Mouse (Mus musculus) liver, adult 2 months (tissue): Measurements from ENCODE around the gene H2al2a. TPM values are rescaled to one million over a fixed set of nuclear protein-coding genes. Genes with fewer than 3 reads are reported as not detected.
"Not testable (repeated sequence)": the region's sequence is repeated elsewhere in the genome, so short reads cannot be mapped to it uniquely, and the experiment has no call there.

ENCODE experiments used
- DNase-seq: peaks from one replicate; pipeline ENCODE4 v3.0.0-alpha.2; 2011; ENCODE audit warnings: low read depth, low spot score; ENCODE audit errors: extremely low read depth
- H3K27ac ChIP-seq: fragments of 200-500 bp; replicated peaks from 2 replicates; pipeline ENCODE4 v1.5.1; 2012; ENCODE audit warnings: low read depth, mild to moderate bottlenecking, control low read depth, inconsistent platforms, low read length; ENCODE audit not compliant: insufficient read depth
- H3K27me3 ChIP-seq: fragments of 200-500 bp; 2 replicates; pipeline ENCODE4 v1.6.1; 2012; ENCODE audit warnings: mild to moderate bottlenecking, moderate library complexity, low read length, inconsistent platforms; ENCODE audit not compliant: control insufficient read depth, insufficient read depth
- H3K36me3 ChIP-seq: fragments of 200-500 bp; 2 replicates; pipeline ENCODE4 v1.6.1; 2012; ENCODE audit warnings: low read length, inconsistent platforms; ENCODE audit not compliant: control insufficient read depth, insufficient read depth
- H3K4me1 ChIP-seq: fragments of 200-500 bp; 2 replicates; pipeline ENCODE4 v1.6.1; 2011; ENCODE audit warnings: low read length; ENCODE audit not compliant: control insufficient read depth, insufficient read depth
- H3K4me3 ChIP-seq: fragments of 200-500 bp; 2 replicates; pipeline ENCODE4 v1.5.1; 2011; ENCODE audit warnings: low read depth, mild to moderate bottlenecking, control low read depth, low read length, moderate library complexity; ENCODE audit not compliant: insufficient read depth
- H3K79me2 ChIP-seq: fragments of 200-500 bp; 2 replicates; pipeline ENCODE4 v1.6.1; 2012; ENCODE audit warnings: inconsistent platforms, mild to moderate bottlenecking, low read length, moderate library complexity; ENCODE audit not compliant: control insufficient read depth, insufficient read depth
- H3K9ac ChIP-seq: fragments of 200-500 bp; 2 replicates; pipeline ENCODE4 v1.6.1; 2012; ENCODE audit warnings: low read depth, mild to moderate bottlenecking, control low read depth, inconsistent platforms, low read length
- CTCF ChIP-seq: fragments of 200-500 bp; IDR thresholded peaks from 2 replicates; pipeline ENCODE4 v1.5.1; 2011; ENCODE audit warnings: low read depth, low read length, control low read depth
- POLR2A ChIP-seq: fragments of 200-500 bp; IDR thresholded peaks from 2 replicates; pipeline ENCODE4 v1.6.1; 2011; ENCODE audit warnings: low read length, control low read depth; ENCODE audit not compliant: insufficient read depth; ENCODE audit errors: extremely low read depth
- WGBS: fragments of 180-500 bp; shearing (Covaris S2); methylation state at CpG from one replicate; pipeline ENCODE4 v1.1.7; 2018; 5-methylcytosine and 5-hydroxymethylcytosine counted together
- polyA plus RNA-seq: library from polyadenylated mRNA; depleted of rRNA; stranded (reverse); fragments of >200 nt; gene quantifications from 2 replicates; pipeline ENCODE4 v1.2.3, GENCODE M21; 2012
- total RNA-seq: library from RNA; depleted of rRNA; stranded (reverse); fragments of >200 nt; gene quantifications from 2 replicates; pipeline ENCODE4 v1.2.3, GENCODE M21; 2014

H2al2a gene
- total and polyA plus RNA-seq, 2 experiments: not detected

DNA sequence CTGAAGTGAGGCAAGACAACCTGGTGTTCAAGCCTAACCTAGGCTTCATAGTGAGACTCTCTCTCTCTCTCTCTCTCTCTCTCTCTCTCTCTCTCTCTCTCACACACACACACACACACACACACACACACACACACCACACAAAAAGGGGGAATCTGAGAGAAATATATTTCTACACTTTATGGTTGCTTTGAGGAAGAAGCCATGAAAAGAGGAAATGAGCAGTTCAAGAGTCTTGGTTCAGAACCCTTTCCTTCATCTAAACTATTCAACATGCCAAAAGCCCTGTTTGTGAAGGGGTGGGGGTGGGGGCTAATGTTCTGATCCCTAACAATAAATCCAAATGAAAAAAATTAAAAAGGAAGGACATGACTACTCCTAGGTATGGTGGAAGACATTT lies 7.2 kb downstream of the H2al2a start:
- H3K4me1 ChIP-seq: no peaks in the 10 kb centered on the region; the same call in 1 of the 2 replicates
- no peak overlapping the region for H3K4me3 ChIP-seq
- H3K9ac ChIP-seq: no peak overlapping the region
- no peaks in the 10 kb centered on the region for H3K79me2 ChIP-seq
- no peak for TF ChIP-seq CTCF
- TF ChIP-seq POLR2A: no peak
- no peak for DNase-seq
- H3K36me3 ChIP-seq: no peaks in the 10 kb centered on the region
- H3K27ac ChIP-seq: no peak overlapping the region
- no peaks in the 10 kb centered on the region for H3K27me3 ChIP-seq

- H3K9ac ChIP-seq: no peak overlapping the region
- no peak overlapping the region for H3K27ac ChIP-seq
- H3K79me2 ChIP-seq: no peaks in the 10 kb centered on the region
- H3K36me3 ChIP-seq: no peaks in the 10 kb centered on the region
- DNase-seq: no peak
- no peaks in the 10 kb centered on the region; the same call in 1 of the 2 replicates for H3K4me1 ChIP-seq
- no peak overlapping the region for H3K4me3 ChIP-seq
- no peak for TF ChIP-seq CTCF
- TF ChIP-seq POLR2A: no peak
- 85% methylated on average over 3 of the region's 3 CpGs for WGBS
- no peaks in the 10 kb centered on the region for H3K27me3 ChIP-seq
Measured at GRCm38 (mm10) chr2:17989115-17989514, 7.6 kb downstream of the H2al2a start.

DNA sequence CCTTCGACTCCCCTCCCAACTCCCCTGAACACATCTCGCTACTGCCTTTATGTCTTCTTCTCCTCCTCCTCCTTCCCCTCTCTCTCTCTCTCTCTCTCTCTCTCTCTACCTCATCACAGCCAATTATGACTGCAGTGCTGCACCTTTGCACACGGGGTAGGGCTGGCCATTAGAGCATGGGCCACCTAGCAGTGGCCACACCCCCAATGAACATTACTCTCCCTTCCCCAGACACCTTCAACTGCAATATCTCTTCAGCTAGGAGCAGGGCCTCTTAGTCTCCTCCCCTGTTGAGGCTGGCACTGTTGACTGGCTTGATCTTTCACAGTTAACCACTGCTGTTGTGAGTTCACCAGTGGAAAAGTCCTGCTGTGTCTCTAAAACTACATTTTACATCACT lies 10.1 kb downstream of the H2al2a start:
- DNase-seq: no peak
- H3K36me3 ChIP-seq: no peaks in the 10 kb centered on the region
- no peak overlapping the region for H3K27ac ChIP-seq
- no peaks in the 10 kb centered on the region; the same call in 1 of the 2 replicates for H3K4me1 ChIP-seq
- WGBS: 87% methylated on average over 3 of the region's 3 CpGs
- no peak overlapping the region for H3K9ac ChIP-seq
- TF ChIP-seq POLR2A: no peak
- no peak for TF ChIP-seq CTCF
- no peaks in the 10 kb centered on the region for H3K79me2 ChIP-seq
- no peak overlapping the region for H3K4me3 ChIP-seq
- H3K27me3 ChIP-seq: no peaks in the 10 kb centered on the region

DNA sequence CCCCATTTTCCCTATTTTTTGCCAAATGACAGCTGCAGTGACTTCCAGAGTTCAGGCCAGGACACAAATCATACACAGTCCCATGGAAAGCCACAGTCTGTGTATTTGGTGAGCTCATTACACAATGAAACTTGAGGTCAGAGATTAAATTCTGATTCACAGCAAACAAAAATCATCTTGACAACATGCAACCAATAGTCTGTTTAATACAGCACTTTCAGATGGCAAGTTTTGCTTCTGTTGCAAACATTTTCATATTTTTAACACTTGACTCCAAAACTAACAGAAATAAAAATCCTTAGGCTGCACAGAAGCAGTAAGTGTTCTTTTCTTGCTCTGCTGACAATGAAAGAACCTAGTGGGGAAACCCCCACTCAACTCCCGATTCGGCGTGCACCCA lies 12.0 kb downstream of the H2al2a start:
- peak; percentile 19 for DNase-seq
- Histone ChIP-seq H3K4me3 (no peak overlapping the region), H3K4me1 (no peaks in the 10 kb centered on the region; the same call in 1 of the 2 replicates), H3K27me3 (no peaks in the 10 kb centered on the region), H3K27ac (no peak overlapping the region), H3K9ac (no peak overlapping the region), H3K79me2 (no peaks in the 10 kb centered on the region), H3K36me3 (no peaks in the 10 kb centered on the region)
- 93% methylated on average over 3 of the region's 3 CpGs for WGBS
- TF ChIP-seq POLR2A: no peak
- TF ChIP-seq CTCF: no peak

GRCm38 (mm10) chr2:17982747-17983146 lies 14.0 kb downstream of the H2al2a start:
- H3K36me3 ChIP-seq: no peaks in the 10 kb centered on the region
- TF ChIP-seq POLR2A (no peak), CTCF (no peak)
- no peaks in the 10 kb centered on the region for H3K27me3 ChIP-seq
- DNase-seq: no peak
- WGBS: 88% methylated on average over 1 of the region's 1 CpGs
- no peak overlapping the region for H3K4me3 ChIP-seq
- H3K9ac ChIP-seq: no peak overlapping the region
- H3K79me2 ChIP-seq: no peaks in the 10 kb centered on the region
- no peaks in the 10 kb centered on the region for H3K4me1 ChIP-seq
- H3K27ac ChIP-seq: no peak overlapping the region

DNA sequence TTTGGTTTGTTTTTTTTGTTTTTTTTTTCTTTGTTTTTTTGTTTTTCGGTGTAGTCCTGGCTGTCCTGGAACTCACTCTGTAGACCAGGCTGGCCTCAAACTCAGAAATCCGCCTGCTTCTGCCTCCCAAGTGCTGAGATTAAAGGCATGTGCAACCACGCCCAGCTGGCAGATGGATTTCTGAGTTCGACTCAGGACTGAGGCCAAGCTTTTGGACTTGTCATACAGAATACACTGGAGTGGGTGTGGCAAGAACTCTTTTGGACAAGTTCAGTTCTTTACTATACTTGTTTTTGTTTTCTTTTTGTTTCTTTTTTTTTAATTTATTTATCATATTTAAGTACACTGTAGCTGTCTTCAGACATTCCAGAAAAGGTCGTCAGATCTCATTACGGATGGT lies 18.1 kb downstream of the H2al2a start:
- TF ChIP-seq CTCF: no peak
- TF ChIP-seq POLR2A: no peak
- Histone ChIP-seq H3K79me2 (no peaks in the 10 kb centered on the region), H3K9ac (no peak overlapping the region), H3K27me3 (no peaks in the 10 kb centered on the region), H3K4me1 (peaks cover 3% of the 10 kb centered on the region; the same call in 1 of the 2 replicates), H3K27ac (no peak overlapping the region), H3K4me3 (no peak overlapping the region), H3K36me3 (no peaks in the 10 kb centered on the region)
- 93% methylated on average over 6 of the region's 6 CpGs for WGBS
- DNase-seq: no peak

- H3K27me3 ChIP-seq, DNase-seq, H3K4me3 ChIP-seq, H3K36me3 ChIP-seq, H3K9ac ChIP-seq, H3K4me1 ChIP-seq, H3K79me2 ChIP-seq, H3K27ac ChIP-seq: not testable (repeated sequence)
- 83% methylated on average over 7 of the region's 7 CpGs for WGBS
Measured at GRCm38 (mm10) chr2:17978251-17978650, 18.5 kb downstream of the H2al2a start.

DNA sequence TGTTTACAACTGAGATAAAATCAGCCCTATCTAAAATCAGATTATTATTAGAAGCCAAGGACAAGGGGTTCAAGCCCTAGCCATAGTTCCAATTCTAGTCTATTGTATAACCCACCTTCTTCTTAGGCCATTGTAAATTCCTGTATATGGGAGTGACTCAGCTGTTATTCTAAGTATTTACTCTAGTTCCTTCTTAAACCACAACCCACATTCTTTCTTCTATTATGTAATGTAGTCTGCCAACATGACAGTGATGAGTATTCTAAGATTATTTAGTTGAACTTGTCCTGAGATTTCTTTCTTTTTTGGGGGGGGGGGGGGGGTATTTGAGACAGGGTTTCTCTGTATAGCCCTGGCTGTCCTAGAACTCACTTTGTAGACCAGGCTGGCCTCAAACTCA lies 19.1 kb downstream of the H2al2a start:
- H3K4me1 ChIP-seq, H3K4me3 ChIP-seq, H3K79me2 ChIP-seq, DNase-seq, H3K27ac ChIP-seq, H3K9ac ChIP-seq, H3K27me3 ChIP-seq, H3K36me3 ChIP-seq: not testable (repeated sequence)
